Mouse (Mus musculus) G1E (cell line): Measurements from ENCODE around the gene Klkb1.

ENCODE experiments used
- CTCF ChIP-seq: IDR thresholded peaks from 2 replicates; pipeline ENCODE4 v1.5.1; 2012; ENCODE audit warnings: low read depth, low read length, inconsistent platforms, mixed read lengths
- TAL1 ChIP-seq: conservative IDR thresholded peaks from 2 replicates; pipeline ENCODE4 v1.6.1; 2012; ENCODE audit warnings: low read depth, low read length, inconsistent platforms, mixed read lengths

DNA sequence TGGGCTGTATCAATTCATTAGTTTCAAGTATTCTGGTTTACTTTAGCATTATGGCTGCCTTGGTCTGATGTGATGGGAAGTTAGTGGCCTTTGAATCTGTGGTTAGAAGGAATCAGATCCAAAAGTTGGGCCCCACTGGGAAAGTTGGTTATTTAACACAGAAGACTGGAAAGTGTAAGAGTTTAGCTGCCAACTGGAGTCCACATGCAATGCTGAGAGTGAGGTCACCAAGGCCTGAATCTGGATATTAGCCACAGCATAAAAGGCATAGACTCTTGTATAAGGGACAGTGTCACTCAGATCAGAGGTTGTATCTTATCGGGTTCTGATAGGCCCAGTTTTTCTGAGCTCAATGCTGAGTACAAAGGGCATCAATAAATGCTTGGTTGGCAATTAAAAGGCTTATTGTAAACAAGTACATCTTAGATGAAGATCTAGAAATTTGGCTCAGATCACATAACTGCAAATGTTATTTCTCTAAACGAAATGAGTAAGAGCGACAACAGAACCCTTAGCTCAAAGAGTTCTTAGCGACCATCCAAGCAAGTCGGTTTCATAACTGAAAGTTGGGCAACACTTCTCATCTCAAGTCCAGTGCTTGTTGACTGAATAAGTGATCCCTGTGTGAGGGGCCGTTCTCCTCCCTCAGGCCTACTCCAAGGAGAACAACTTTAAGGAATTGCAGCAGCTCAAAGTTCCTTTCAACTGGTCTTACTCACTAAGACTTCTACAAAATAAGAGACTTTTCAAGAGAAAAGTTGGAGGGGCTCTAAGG, 34.7 kb upstream of the Klkb1 start:
- TF ChIP-seq CTCF (no peak), TAL1 (no peak)
